Mouse (Mus musculus) embryonic facial prominence, embryonic 15.5 days (tissue): Measurements from ENCODE around the gene Slc7a5. TPM values are rescaled to one million over a fixed set of nuclear protein-coding genes. Genes with fewer than 3 reads are reported as not detected.

Source experiments
- ATAC-seq: fragments of 200-750 bp; cut with Nextera tagmentation; 2 replicates; pipeline ENCODE4 v1.8.0; 2017; ENCODE audit warnings: low read depth, moderate TSS enrichment; ENCODE audit not compliant: insufficient number of reproducible peaks, low FRiP score, low TSS enrichment
- H3K27ac ChIP-seq: fragments of 300-500 bp; sonication (generic); replicated peaks from 2 replicates; pipeline ENCODE4 v1.5.1; 2015; ENCODE audit warnings: mild to moderate bottlenecking, inconsistent platforms
- H3K27me3 ChIP-seq: fragments of 300-500 bp; sonication (generic); 2 replicates; pipeline ENCODE4 v1.6.1; 2015; ENCODE audit warnings: inconsistent platforms
- H3K36me3 ChIP-seq: fragments of 300-500 bp; sonication (generic); 2 replicates; pipeline ENCODE4 v1.6.1; 2015; ENCODE audit warnings: mild to moderate bottlenecking, inconsistent platforms
- H3K4me1 ChIP-seq: fragments of 300-500 bp; sonication (generic); 2 replicates; pipeline ENCODE4 v1.6.1; 2015; ENCODE audit warnings: inconsistent platforms
- H3K4me2 ChIP-seq: fragments of 300-500 bp; sonication (generic); replicated peaks from 2 replicates; pipeline ENCODE4 v1.6.1; 2015; ENCODE audit warnings: mild to moderate bottlenecking, inconsistent platforms
- H3K4me3 ChIP-seq: fragments of 300-500 bp; sonication (generic); replicated peaks from 2 replicates; pipeline ENCODE4 v1.5.1; 2015; ENCODE audit warnings: mild to moderate bottlenecking, inconsistent platforms
- H3K9ac ChIP-seq: fragments of 300-500 bp; sonication (generic); 2 replicates; pipeline ENCODE4 v1.6.1; 2015; ENCODE audit warnings: inconsistent platforms
- H3K9me3 ChIP-seq: fragments of 300-500 bp; sonication (generic); replicated peaks from 2 replicates; pipeline ENCODE4 v1.6.1; 2016; ENCODE audit warnings: inconsistent platforms
- WGBS: fragments of 180-500 bp; shearing (Covaris S2); methylation state at CpG from one replicate; pipeline ENCODE4 v1.1.7; 2015; 5-methylcytosine and 5-hydroxymethylcytosine counted together
- polyA plus RNA-seq: library from polyadenylated mRNA; unstranded; fragments of >200 nt; fragmentation: Nextera tagmentation; extraction: Ambion mirVana; gene quantifications from 2 replicates; pipeline ENCODE4 v1.2.1, GENCODE M21; 2015

Gene Slc7a5
- polyA plus RNA-seq, 1 experiment from 2014 or later, result 31.9 TPM

- WGBS, result under 1% methylated on average over 71 of the region's 72 CpGs
- Histone ChIP-seq H3K4me3 (peak overlapping the region; percentile 63), H3K9ac (peak overlapping the region; percentile 35), H3K4me1 (peaks cover 45% of the 10 kb centered on the region), H3K36me3 (no peaks in the 10 kb centered on the region), H3K9me3 (no peaks in the 10 kb centered on the region), H3K4me2 (peak overlapping the region; percentile 96), H3K27ac (no peak overlapping the region), H3K27me3 (0 out of 2 replicates have a peak, but pooled peaks cover 7% of the 10 kb centered on the region)
- ATAC-seq, result peak; percentile 39
Measured at GRCm38 (mm10) chr8:121906542-121907512, 667 bp downstream of the Slc7a5 start.

GRCm38 (mm10) chr8:121905864-121906263, 1.6 kb downstream of the Slc7a5 start:
- Histone ChIP-seq H3K27me3 (0 out of 2 replicates have a peak, but pooled peaks cover 7% of the 10 kb centered on the region), H3K4me2 (peak overlapping the region; percentile 96), H3K27ac (no peak overlapping the region), H3K9me3 (no peaks in the 10 kb centered on the region), H3K9ac (no peak overlapping the region), H3K36me3 (no peaks in the 10 kb centered on the region), H3K4me3 (peak overlapping the region; percentile 63), H3K4me1 (peaks cover 55% of the 10 kb centered on the region)
- 21% methylated on average over 5 of the region's 5 CpGs for WGBS
- ATAC-seq, result no peak

GRCm38 (mm10) chr8:121905420-121905819, 2.1 kb downstream of the Slc7a5 start:
- Histone ChIP-seq H3K4me3 (peak overlapping the region; percentile 63), H3K9me3 (no peaks in the 10 kb centered on the region), H3K4me2 (peak overlapping the region; percentile 96), H3K36me3 (no peaks in the 10 kb centered on the region), H3K4me1 (peaks cover 55% of the 10 kb centered on the region), H3K27ac (no peak overlapping the region), H3K27me3 (0 out of 2 replicates have a peak, but pooled peaks cover 7% of the 10 kb centered on the region), H3K9ac (no peak overlapping the region)
- 48% methylated on average over 1 of the region's 1 CpGs for WGBS
- no peak for ATAC-seq

GRCm38 (mm10) chr8:121904999-121905398, 2.5 kb downstream of the Slc7a5 start:
- Histone ChIP-seq H3K36me3 (no peaks in the 10 kb centered on the region), H3K27me3 (0 out of 2 replicates have a peak, but pooled peaks cover 7% of the 10 kb centered on the region), H3K9me3 (no peaks in the 10 kb centered on the region), H3K4me2 (peak overlapping the region; percentile 96), H3K9ac (no peak overlapping the region), H3K4me3 (peak overlapping the region; percentile 11; the same call in 1 of the 2 replicates), H3K27ac (no peak overlapping the region), H3K4me1 (peaks cover 55% of the 10 kb centered on the region)
- WGBS, result 80% methylated on average over 9 of the region's 9 CpGs
- no peak for ATAC-seq

- ATAC-seq, result no peak
- Histone ChIP-seq H3K4me2 (0 out of 2 replicates have a peak overlapping the region, but pooled peaks have one; percentile 8), H3K4me1 (peaks cover 55% of the 10 kb centered on the region), H3K4me3 (peak overlapping the region; percentile 15; the same call in 1 of the 2 replicates), H3K27ac (no peak overlapping the region), H3K9ac (no peak overlapping the region), H3K27me3 (0 out of 2 replicates have a peak, but pooled peaks cover 4% of the 10 kb centered on the region), H3K36me3 (no peaks in the 10 kb centered on the region), H3K9me3 (no peaks in the 10 kb centered on the region)
- WGBS, result 58% methylated on average over 6 of the region's 6 CpGs
Measured at GRCm38 (mm10) chr8:121903977-121904376, 3.5 kb downstream of the Slc7a5 start.

- Histone ChIP-seq H3K4me1 (peaks cover 71% of the 10 kb centered on the region), H3K27me3 (no peaks in the 10 kb centered on the region), H3K9me3 (no peaks in the 10 kb centered on the region), H3K4me2 (no peak overlapping the region), H3K9ac (no peak overlapping the region), H3K36me3 (no peaks in the 10 kb centered on the region), H3K27ac (peak overlapping the region; percentile 51; the same call in 1 of the 2 replicates), H3K4me3 (no peak overlapping the region)
- ATAC-seq, result no peak
- 31% methylated on average over 8 of the region's 8 CpGs for WGBS
Measured at GRCm38 (mm10) chr8:121901498-121902236, 5.8 kb downstream of the Slc7a5 start.

GRCm38 (mm10) chr8:121899180-121900044, 8.1 kb downstream of the Slc7a5 start:
- Histone ChIP-seq H3K27me3 (no peaks in the 10 kb centered on the region), H3K4me3 (no peak overlapping the region), H3K9me3 (no peaks in the 10 kb centered on the region), H3K27ac (peak overlapping the region; percentile 86; the same call in 1 of the 2 replicates), H3K4me2 (no peak overlapping the region), H3K36me3 (0 out of 2 replicates have a peak, but pooled peaks cover 10% of the 10 kb centered on the region), H3K9ac (no peak overlapping the region), H3K4me1 (peaks cover 64% of the 10 kb centered on the region)
- WGBS, result 86% methylated on average over 18 of the region's 18 CpGs
- ATAC-seq, result no peak

- H3K27ac ChIP-seq, result peak overlapping the region; percentile 86
- H3K4me3 ChIP-seq, result no peak overlapping the region
- ATAC-seq, result peak; percentile 82
- whole genome bisulfite sequencing, result 10% methylated on average over 4 of the region's 4 CpGs
- H3K36me3 ChIP-seq, result 0 out of 2 replicates have a peak, but pooled peaks cover 10% of the 10 kb centered on the region
- no peaks in the 10 kb centered on the region for H3K9me3 ChIP-seq
- 0 out of 2 replicates have a peak overlapping the region, but pooled peaks have one; percentile 15 for H3K4me2 ChIP-seq
- no peaks in the 10 kb centered on the region for H3K27me3 ChIP-seq
- H3K4me1 ChIP-seq, result peaks cover 56% of the 10 kb centered on the region
- peak overlapping the region; percentile 18; the same call in 1 of the 2 replicates for H3K9ac ChIP-seq
Measured at GRCm38 (mm10) chr8:121898401-121898931, 9.0 kb downstream of the Slc7a5 start.

- 0 out of 2 replicates have a peak overlapping the region, but pooled peaks have one; percentile 15 for H3K4me2 ChIP-seq
Measured at GRCm38 (mm10) chr8:121897871-121898381, 9.6 kb downstream of the Slc7a5 start.

GRCm38 (mm10) chr8:121897205-121897604, 10.3 kb downstream of the Slc7a5 start:
- Histone ChIP-seq H3K36me3 (0 out of 2 replicates have a peak, but pooled peaks cover 10% of the 10 kb centered on the region), H3K4me3 (no peak overlapping the region), H3K4me2 (no peak overlapping the region), H3K4me1 (peaks cover 50% of the 10 kb centered on the region), H3K27ac (peak overlapping the region; percentile 86), H3K9me3 (no peaks in the 10 kb centered on the region), H3K9ac (no peak overlapping the region), H3K27me3 (no peaks in the 10 kb centered on the region)
- WGBS, result 77% methylated on average over 9 of the region's 9 CpGs
- ATAC-seq, result no peak

More at GRCm38 (mm10) chr8:121897871-121898381, 9.6 kb downstream of the Slc7a5 start:
- Histone ChIP-seq H3K9me3 (no peaks in the 10 kb centered on the region), H3K4me3 (no peak overlapping the region), H3K27ac (peak overlapping the region; percentile 86), H3K36me3 (0 out of 2 replicates have a peak, but pooled peaks cover 10% of the 10 kb centered on the region), H3K4me1 (peaks cover 51% of the 10 kb centered on the region), H3K9ac (peak overlapping the region; percentile 18; the same call in 1 of the 2 replicates), H3K27me3 (no peaks in the 10 kb centered on the region)
- WGBS, result 21% methylated on average over 7 of the region's 7 CpGs
- peak; percentile 5; the same call in 1 of the 2 replicates for ATAC-seq
